Mouse (Mus musculus) embryo, embryonic 11 days (tissue): Measurements from ENCODE around the gene Olfr876.
A peak's percentile ranks its signal among the peaks of the same experiment; 100 is the strongest.

Source experiments
- DNase-seq: peaks from one replicate; pipeline ENCODE4 v3.0.0-alpha.2; 2015

Olfr876 gene

GRCm38 (mm10) chr9:37802731-37803130 is at the start of gene Olfr876:
Olfr876 (plus strand) TSS chr9:37803031.
- DNase-seq, result no peak

DNA sequence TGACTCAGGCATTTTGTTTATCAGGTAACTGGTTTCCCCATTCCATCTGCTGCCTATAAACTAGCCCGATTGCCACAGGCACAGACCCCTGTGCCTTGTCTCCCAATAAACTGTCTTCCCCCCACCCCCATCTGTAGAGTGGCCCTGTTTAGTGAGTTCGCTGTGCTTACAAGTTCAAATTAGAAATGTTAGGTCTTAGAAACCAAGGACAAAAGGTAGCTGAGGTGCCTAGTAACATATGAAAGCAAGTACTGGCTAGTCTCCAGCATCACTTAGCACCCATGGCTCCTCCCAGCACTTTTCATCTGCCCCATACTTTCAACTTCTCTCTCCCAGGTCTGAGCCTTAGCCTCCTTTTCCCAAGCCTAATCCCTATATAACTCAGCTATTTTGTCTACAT is 41.1 kb upstream of the Olfr876 start:
- DNase-seq, result no peak

GRCm38 (mm10) chr9:37762541-37762940 is 40.3 kb upstream of the Olfr876 start:
- DNase-seq, result no peak

GRCm38 (mm10) chr9:37770661-37771060 is 32.2 kb upstream of the Olfr876 start:
- DNase-seq, result no peak

- DNase-seq, result no peak
These were observed 31.1 kb upstream of the Olfr876 start, which contains the start of gene Olfr875 for GRCm38 (mm10) chr9:37771759-37772158. Olfr875 (plus strand) TSS chr9:37771857.

DNA sequence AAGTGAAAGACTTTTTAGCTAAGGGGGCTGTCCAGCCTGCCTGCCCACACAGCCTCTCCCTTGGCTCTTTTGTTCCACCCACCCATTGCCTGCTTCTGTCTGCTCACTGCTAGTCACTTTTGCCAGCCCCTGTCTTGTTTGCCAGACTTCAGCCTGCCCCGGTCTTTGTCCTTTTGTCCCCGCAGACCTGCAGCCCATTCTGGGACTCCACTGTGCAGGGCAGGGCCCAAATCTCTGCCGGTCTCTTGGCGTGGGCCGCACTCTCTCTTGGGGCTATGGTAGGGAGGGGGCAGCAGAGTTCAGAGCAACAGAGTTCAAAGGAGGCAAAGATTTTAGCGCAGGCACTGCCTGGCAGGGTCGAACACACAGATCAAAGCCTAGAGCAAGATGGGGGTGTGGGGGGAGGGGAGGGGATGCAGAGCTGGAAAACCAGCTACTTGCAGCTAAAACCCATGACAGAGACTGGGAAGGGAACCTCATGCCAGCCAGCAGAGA is 20.0 kb upstream of the Olfr876 start:
- DNase-seq, result peak; percentile 75

- peak; percentile 46 for DNase-seq
These were observed 19.1 kb upstream of the Olfr876 start for GRCm38 (mm10) chr9:37783394-37784387.

DNA sequence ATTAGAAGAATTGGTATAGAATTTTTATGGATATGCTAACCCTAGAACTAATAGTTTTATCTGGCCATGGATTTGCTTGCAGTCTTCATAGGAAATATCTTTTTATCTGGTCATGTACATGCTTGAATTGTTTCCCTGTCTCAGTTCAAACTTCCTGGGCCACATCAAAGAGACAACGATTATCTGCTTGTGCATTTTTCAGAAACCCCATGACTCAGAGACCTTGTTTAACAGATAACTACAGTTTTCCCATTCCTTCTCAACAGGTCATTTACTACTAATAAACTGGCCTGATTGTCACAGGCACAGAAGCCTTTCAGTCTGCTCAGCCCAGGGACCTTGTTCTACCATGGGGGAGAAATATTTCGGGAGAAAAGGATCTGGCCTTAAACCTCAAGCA is 16.4 kb upstream of the Olfr876 start:
- no peak for DNase-seq

- no peak for DNase-seq
These were observed 776 bp upstream of the Olfr876 start for GRCm38 (mm10) chr9:37802055-37802454.

GRCm38 (mm10) chr9:37807235-37807634 is 4.4 kb downstream of the Olfr876 start:
- DNase-seq, result no peak

DNA sequence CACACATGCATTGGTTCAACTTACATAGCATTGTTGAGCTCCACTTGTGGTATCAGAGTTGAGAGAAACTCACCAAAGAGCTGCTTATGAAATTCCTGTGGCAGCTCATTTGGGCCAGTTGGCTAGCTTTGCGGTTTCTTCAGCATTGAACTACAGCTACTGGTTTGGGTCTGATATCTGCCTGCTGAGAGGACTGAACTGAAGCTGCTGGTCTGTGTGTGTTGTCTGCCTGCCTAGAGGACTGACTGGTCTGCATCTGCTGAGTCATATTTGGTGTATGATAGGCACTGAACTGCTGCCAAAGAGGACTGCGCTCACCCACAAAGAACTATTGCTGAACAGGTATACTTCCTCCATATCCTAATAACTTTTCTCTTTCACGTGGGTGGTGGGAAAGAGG is 5.6 kb downstream of the Olfr876 start:
- DNase-seq, result no peak

DNA sequence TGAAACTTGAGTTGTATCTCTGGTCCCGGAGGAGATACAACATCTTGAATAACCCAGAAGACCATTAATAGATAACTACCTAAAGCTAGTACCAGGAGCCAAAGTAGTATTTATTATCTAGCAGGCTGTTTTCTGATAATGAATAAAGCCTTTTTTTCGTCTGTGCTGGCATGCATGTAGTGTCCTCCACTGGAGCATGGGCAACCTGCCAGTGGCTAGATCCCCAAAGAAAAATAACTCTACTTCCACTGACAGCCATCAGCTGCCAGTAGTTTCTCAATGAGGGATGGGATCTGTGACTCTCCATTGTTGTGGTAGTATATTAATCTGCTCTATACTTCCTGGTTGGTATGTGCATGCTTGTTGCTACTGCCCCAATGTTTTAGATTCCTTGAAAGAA is 6.1 kb downstream of the Olfr876 start:
- no peak for DNase-seq

DNA sequence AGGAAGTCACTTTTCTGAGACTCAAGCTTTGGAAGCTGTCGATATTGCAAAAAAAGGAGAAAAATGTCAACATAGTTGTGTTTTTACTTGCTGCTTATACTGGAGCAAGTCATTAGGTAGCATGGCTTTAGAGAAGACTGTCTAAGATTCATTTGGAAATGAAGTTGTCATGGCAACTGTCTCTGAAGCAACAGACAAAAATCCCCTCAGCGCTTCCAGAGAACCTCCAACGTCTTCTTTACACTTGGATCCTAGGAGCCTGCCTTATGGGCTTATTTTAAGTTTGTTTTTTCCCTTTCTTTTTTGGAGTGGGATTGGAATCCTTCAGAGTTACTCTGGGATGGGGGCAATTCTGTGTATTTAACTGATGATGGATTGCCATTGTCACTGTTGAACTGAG is 11.9 kb downstream of the Olfr876 start:
- DNase-seq, result no peak

DNA sequence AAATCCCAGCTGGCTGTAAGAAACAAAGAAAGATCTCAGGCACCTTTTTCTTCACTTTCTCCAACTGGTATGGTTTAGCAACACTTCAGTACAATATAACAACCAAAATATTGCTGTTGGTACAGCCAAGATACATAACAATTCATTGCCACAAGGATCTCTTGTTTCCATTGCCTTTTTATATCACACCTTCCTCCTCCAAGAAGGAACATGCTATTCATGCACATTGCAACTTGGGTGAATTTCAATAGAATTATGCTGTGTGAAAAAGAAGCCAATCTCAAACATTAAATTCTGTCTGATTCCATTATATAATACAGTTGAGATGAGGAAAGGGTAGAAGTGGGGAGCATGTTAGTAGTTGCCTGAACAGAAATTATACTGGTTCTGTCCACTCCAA is 27.1 kb downstream of the Olfr876 start:
- no peak for DNase-seq

GRCm38 (mm10) chr9:37833341-37833740 is 30.5 kb downstream of the Olfr876 start:
- DNase-seq, result no peak

DNA sequence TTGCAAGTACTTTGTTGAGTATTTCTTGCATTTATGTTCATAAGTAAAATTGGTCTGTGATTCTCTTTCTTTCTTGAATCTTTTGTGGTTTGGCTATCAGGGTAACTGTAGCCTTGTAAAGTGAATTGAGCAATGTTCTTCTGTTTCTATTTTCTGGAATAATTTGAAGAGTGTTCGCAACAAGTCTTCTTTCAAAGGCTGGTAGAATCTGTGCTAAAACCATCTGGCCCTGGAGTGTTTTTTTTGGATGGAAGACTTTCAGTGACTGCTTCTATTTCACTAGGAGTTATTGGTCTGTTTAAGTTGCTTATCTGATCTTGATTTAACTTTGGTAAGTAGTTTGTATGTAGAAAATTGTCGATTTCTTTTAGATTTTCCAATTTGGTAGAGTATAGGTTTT is 46.4 kb downstream of the Olfr876 start:
- no peak for DNase-seq

GRCm38 (mm10) chr9:37853969-37854368 is 51.1 kb downstream of the Olfr876 start, which contains the start of gene Olfr877:
Olfr877 (plus strand) TSS chr9:37854269.
- no peak for DNase-seq
